Mouse (Mus musculus): ENCODE measurements around the gene Ticrr.

Gene Ticrr

GRCm38 (mm10) chr7:79744585-79744984, 84.6 kb downstream of the Ticrr start:
- DNase-seq (ENCODE audit: inconsistent ontology term), result no peak

- no peak for DNase-seq (ENCODE audit: inconsistent ontology term)
Observed at GRCm38 (mm10) chr7:79747659-79748058, 87.7 kb downstream of the Ticrr start.
